Mouse (Mus musculus): Measurements from ENCODE around the gene Phtf2. TPM values are rescaled to one million over a fixed set of nuclear protein-coding genes. Genes with fewer than 3 reads are reported as not detected.
A peak's percentile ranks its signal among the peaks of the same experiment; 100 is the strongest.

Phtf2 gene
- total and polyA plus RNA-seq, 3 experiments = 14.3 to 75.2 (median 61.2) TPM

DNA sequence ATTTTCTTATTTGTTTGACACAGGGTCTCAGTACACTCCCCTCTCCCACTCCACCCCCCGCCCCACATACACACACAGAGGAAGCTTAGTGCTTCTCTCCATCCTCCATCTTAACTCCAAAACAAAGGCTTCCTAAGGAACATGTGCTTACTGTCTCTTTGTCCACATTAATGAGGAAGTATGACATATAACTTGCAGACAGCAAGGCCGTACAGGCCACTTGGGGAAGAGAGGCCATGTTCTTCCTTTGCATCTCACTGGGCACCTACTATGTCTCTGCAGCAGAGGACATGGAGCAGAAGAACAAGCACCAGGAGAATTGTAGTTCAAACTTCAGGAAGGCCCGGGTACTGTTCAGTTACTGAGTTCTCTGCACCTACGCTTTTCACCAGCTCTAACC is 21.4 kb downstream of the Phtf2 start:
- Histone ChIP-seq H3K9ac (ENCODE audit: low read depth, low read length) (no peak overlapping the region), H3K4me3 (no peak overlapping the region), H3K79me2 (replicated peaks; ENCODE audit: control insufficient read depth, insufficient read depth, low read length) (peaks cover 1% of the 10 kb centered on the region), H3K27me3 (ENCODE audit: control insufficient read depth, insufficient read depth, low read length) (no peaks in the 10 kb centered on the region), H3K36me3 (ENCODE audit: control insufficient read depth, insufficient read depth, low read length) (peaks cover 2% of the 10 kb centered on the region; the same call in 1 of the 2 replicates), H3K27ac (no peak overlapping the region), H3K4me1 (ENCODE audit: control insufficient read depth, insufficient read depth, low read length) (peaks cover 5% of the 10 kb centered on the region)
- DNase-seq = no peak
- no peak for TF ChIP-seq POLR2A (IDR thresholded peaks at IDR 0.05; ENCODE audit: insufficient read depth, low read depth, low read length)
- TF ChIP-seq CTCF (IDR thresholded peaks at IDR 0.05) = no peak
- TF ChIP-seq EP300 (IDR thresholded peaks at IDR 0.05; ENCODE audit: insufficient read depth, low read depth, low read length) = no peak
- intact Hi-C loops (cut with DNase I) = no loop called here
- WGBS = 87% methylated on average over 4 of the region's 4 CpGs

DNA sequence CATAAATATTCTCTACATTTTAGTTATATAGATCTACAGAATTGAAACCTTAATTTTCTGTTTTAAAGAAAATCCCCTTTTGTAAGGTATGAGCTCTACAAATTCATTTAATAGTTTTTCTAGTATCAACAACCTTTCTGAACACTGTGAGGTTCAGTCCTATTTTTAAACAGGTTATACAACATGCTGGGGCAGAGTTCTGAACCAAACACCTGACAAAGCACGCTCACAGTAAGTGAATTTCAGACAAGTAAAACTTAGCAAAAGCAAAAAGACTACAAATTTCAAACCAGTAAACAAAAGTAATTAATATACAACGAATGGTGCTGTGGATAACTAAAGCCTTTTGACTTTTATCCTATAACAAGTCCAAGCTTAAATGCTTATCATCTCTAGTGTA is 23.5 kb downstream of the Phtf2 start:
- Histone ChIP-seq H3K27me3 (ENCODE audit: control insufficient read depth, insufficient read depth, low read length) (no peaks in the 10 kb centered on the region), H3K9ac (ENCODE audit: low read depth, low read length) (no peak overlapping the region), H3K4me3 (no peak overlapping the region), H3K4me1 (ENCODE audit: control insufficient read depth, insufficient read depth, low read length) (peaks cover 1% of the 10 kb centered on the region), H3K79me2 (replicated peaks; ENCODE audit: control insufficient read depth, insufficient read depth, low read length) (peaks cover 3% of the 10 kb centered on the region; the same call in 1 of the 2 replicates), H3K36me3 (ENCODE audit: control insufficient read depth, insufficient read depth, low read length) (peaks cover 2% of the 10 kb centered on the region; the same call in 1 of the 2 replicates), H3K27ac (peak overlapping the region; percentile 34)
- WGBS = 76% methylated on average over 2 of the region's 2 CpGs
- no peak for DNase-seq
- no peak for TF ChIP-seq POLR2A (IDR thresholded peaks at IDR 0.05; ENCODE audit: insufficient read depth, low read depth, low read length)
- TF ChIP-seq CTCF (IDR thresholded peaks at IDR 0.05) = no peak
- TF ChIP-seq EP300 (IDR thresholded peaks at IDR 0.05; ENCODE audit: insufficient read depth, low read depth, low read length) = no peak
- intact Hi-C loops (cut with DNase I) = no loop called here

DNA sequence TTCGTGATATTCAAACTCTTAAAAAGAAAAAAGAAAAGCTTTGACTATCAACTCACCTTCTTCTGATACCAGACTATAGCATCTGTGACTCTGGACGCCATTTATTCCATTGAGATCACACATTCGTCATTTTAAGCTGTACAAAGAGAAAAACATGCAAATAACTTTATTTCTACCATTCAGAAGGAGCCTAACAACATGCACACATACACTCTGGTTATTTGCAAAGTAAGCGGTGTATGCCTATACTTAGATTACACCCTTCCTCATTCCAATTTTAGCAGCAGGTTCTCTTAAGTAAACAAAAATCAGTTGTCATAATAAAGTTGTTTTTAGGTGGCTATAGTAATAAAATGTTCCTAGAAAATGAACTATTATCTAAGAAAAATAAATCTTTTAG is 26.9 kb downstream of the Phtf2 start:
- Histone ChIP-seq H3K4me3 (no peak overlapping the region), H3K27ac (peak overlapping the region; percentile 13; the same call in 1 of the 2 replicates)
- WGBS = 67% methylated on average over 4 of the region's 4 CpGs

DNA sequence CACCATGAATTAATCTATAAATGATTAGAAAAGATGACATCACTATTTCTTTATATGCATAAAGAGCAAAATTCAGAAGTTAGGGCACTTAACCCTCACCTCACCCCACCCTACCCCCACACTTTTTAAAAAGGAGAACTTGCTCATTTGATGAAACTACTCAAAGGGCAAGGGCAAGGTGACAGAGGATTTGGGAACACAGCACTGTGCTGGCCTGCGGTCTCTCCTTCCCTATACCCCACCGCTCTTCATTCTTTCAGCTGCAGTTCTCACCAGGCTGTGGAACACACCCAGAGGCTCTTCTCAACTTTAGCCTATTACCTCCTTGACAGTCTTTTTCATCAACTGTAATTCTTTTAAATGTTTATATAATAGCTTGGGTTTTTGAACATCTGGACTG is 34.9 kb downstream of the Phtf2 start:
- intact Hi-C loops (cut with DNase I) = no loop called here
- peaks cover 2% of the 10 kb centered on the region; the same call in 1 of the 2 replicates for H3K4me1 ChIP-seq (ENCODE audit: control insufficient read depth, insufficient read depth, low read length)
- no peak overlapping the region for H3K27ac ChIP-seq
- WGBS = 92% methylated on average over 2 of the region's 2 CpGs
- no peaks in the 10 kb centered on the region for H3K27me3 ChIP-seq (ENCODE audit: control insufficient read depth, insufficient read depth, low read length)
- TF ChIP-seq POLR2A (IDR thresholded peaks at IDR 0.05; ENCODE audit: insufficient read depth, low read depth, low read length) (no peak), EP300 (IDR thresholded peaks at IDR 0.05; ENCODE audit: insufficient read depth, low read depth, low read length) (no peak)
- peaks cover under 1% of the 10 kb centered on the region; the same call in 1 of the 2 replicates for H3K36me3 ChIP-seq (ENCODE audit: control insufficient read depth, insufficient read depth, low read length)
- H3K4me3 ChIP-seq = no peak overlapping the region
- no peak overlapping the region for H3K9ac ChIP-seq (ENCODE audit: low read depth, low read length)
- no peaks in the 10 kb centered on the region for H3K79me2 ChIP-seq (replicated peaks; ENCODE audit: control insufficient read depth, insufficient read depth, low read length)
- no peak for DNase-seq

More for the DNA sequence above, 26.9 kb downstream of the Phtf2 start:
- DNase-seq = no peak
- intact Hi-C loops (cut with DNase I) = no loop called here
- TF ChIP-seq EP300 (IDR thresholded peaks at IDR 0.05; ENCODE audit: insufficient read depth, low read depth, low read length) (no peak), POLR2A (IDR thresholded peaks at IDR 0.05; ENCODE audit: insufficient read depth, low read depth, low read length) (no peak), CTCF (IDR thresholded peaks at IDR 0.05) (no peak)
- Histone ChIP-seq H3K4me1 (ENCODE audit: control insufficient read depth, insufficient read depth, low read length) (peaks cover 3% of the 10 kb centered on the region), H3K9ac (ENCODE audit: low read depth, low read length) (no peak overlapping the region), H3K36me3 (ENCODE audit: control insufficient read depth, insufficient read depth, low read length) (peaks cover 5% of the 10 kb centered on the region; the same call in 1 of the 2 replicates), H3K27me3 (ENCODE audit: control insufficient read depth, insufficient read depth, low read length) (no peaks in the 10 kb centered on the region), H3K79me2 (replicated peaks; ENCODE audit: control insufficient read depth, insufficient read depth, low read length) (0 out of 2 replicates have a peak, but pooled peaks cover 1% of the 10 kb centered on the region)

DNA sequence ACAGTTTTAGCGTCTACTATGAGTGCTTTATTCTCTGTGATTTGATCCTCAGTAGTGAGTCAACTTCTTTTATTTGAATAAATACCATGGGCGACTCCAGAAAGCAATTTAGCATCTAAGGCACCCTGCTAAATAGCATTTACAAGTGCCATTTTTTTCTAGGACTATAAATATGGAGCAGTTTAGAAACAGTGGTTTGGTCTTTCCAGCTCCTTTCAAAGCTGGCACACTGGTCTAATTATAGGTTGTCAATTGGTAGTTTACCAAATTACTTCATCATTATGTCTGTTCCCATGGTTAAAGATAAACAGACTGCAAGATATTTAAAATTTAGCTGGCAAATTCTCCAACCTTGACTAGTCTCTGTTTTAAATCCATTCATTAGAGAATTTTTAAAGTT is 38.1 kb downstream of the Phtf2 start:
- TF ChIP-seq EP300 (IDR thresholded peaks at IDR 0.05; ENCODE audit: insufficient read depth, low read depth, low read length) (no peak), CTCF (IDR thresholded peaks at IDR 0.05) (no peak), POLR2A (IDR thresholded peaks at IDR 0.05; ENCODE audit: insufficient read depth, low read depth, low read length) (no peak)
- no peak overlapping the region for H3K4me3 ChIP-seq
- no peaks in the 10 kb centered on the region for H3K79me2 ChIP-seq (replicated peaks; ENCODE audit: control insufficient read depth, insufficient read depth, low read length)
- H3K9ac ChIP-seq (ENCODE audit: low read depth, low read length) = no peak overlapping the region
- no peak for DNase-seq
- intact Hi-C loops (cut with DNase I) = no loop called here
- H3K4me1 ChIP-seq (ENCODE audit: control insufficient read depth, insufficient read depth, low read length) = peaks cover 2% of the 10 kb centered on the region
- peaks cover 7% of the 10 kb centered on the region for H3K36me3 ChIP-seq (ENCODE audit: control insufficient read depth, insufficient read depth, low read length)
- H3K27ac ChIP-seq = no peak overlapping the region
- WGBS = 78% methylated on average over 2 of the region's 2 CpGs
- H3K27me3 ChIP-seq (ENCODE audit: control insufficient read depth, insufficient read depth, low read length) = no peaks in the 10 kb centered on the region

DNA sequence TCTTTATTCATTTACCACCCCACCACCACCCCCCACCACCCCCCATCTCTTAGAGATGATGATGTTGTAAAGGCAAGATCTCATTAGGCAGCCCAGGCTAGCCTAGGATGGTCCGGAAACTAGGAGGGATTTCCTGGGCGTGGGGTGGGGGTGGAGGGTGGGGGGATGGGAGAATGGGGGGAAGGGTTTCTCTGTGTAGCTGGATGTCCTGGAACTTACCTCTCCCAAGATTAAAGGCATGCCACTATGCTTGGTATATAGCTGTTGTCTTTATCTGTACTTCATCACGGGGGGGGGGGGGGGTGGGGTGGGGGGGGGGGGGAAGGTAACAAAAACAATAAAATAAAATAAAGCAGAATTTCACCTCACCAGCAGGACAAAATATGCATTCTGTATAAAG is 38.5 kb downstream of the Phtf2 start:
- Histone ChIP-seq H3K79me2 (replicated peaks; ENCODE audit: control insufficient read depth, insufficient read depth, low read length) (no peaks in the 10 kb centered on the region), H3K36me3 (ENCODE audit: control insufficient read depth, insufficient read depth, low read length) (peaks cover 7% of the 10 kb centered on the region), H3K27ac (no peak overlapping the region), H3K27me3 (ENCODE audit: control insufficient read depth, insufficient read depth, low read length) (no peaks in the 10 kb centered on the region), H3K4me1 (ENCODE audit: control insufficient read depth, insufficient read depth, low read length) (peaks cover 2% of the 10 kb centered on the region), H3K4me3 (no peak overlapping the region), H3K9ac (ENCODE audit: low read depth, low read length) (no peak overlapping the region)
- 85% methylated on average over 2 of the region's 3 CpGs for WGBS
- TF ChIP-seq CTCF (IDR thresholded peaks at IDR 0.05) = no peak
- DNase-seq = no peak
- intact Hi-C loops (cut with DNase I) = no loop called here

Measured in heart, adult 2 months (tissue).